ENCODE assay signal across 8 mouse cellular contexts in genomic region chr4:141958614-141959375, GRCm38 (mm10). TPM values are rescaled to one million over a fixed set of nuclear protein-coding genes. Genes with fewer than 3 reads are reported as not detected.
DNase-seq lines count a peak whose midpoint lies in the region; ATAC-seq and TF ChIP-seq lines count a peak whose summit lies in the region.

No protein-coding gene starts in this region.

- no peak for DNase-seq in frontal cortex, postnatal 14 days (ENCODE audit: low spot score in 2 of 2)
- DNase-seq in ZHBTc4 (ENCODE audit: low read depth, low spot score): peak; percentile 43
- no peak for DNase-seq in forebrain, postnatal 0 days
- peak; percentile 32 to 52 for DNase-seq in kidney, postnatal 4 days
- no peak for DNase-seq in midbrain, embryonic 14.5 days
- DNase-seq in thymus, postnatal 4 days: no peak

- no peak overlapping the region for H3K27ac ChIP-seq in forebrain, postnatal 0 days (ENCODE audit: low read depth, low read length)
- no peak overlapping the region for H3K27ac ChIP-seq in midbrain, embryonic 14.5 days (replicated peaks; ENCODE audit: low read depth, low read length)

- no peaks in the 10 kb centered on the region for H3K36me3 ChIP-seq in forebrain, postnatal 0 days (ENCODE audit: insufficient read depth)
- no peaks in the 10 kb centered on the region for H3K36me3 ChIP-seq in midbrain, embryonic 14.5 days (ENCODE audit: control insufficient read depth, insufficient read depth, low read length)

- H3K4me3 ChIP-seq in forebrain, postnatal 0 days (ENCODE audit: low read depth, low read length): no peak overlapping the region
- no peak overlapping the region for H3K4me3 ChIP-seq in midbrain, embryonic 14.5 days (replicated peaks; ENCODE audit: low read depth, low read length)

- ATAC-seq in frontal cortex, adult (ENCODE audit: low TSS enrichment): peak; percentile 29; the same call in 1 of the 2 replicates
- peak; percentile 26 for ATAC-seq in forebrain, postnatal 0 days
- ATAC-seq in midbrain, embryonic 14.5 days (ENCODE audit: low FRiP score, low TSS enrichment): peak; percentile 32; the same call in 1 of the 2 replicates
- no peak for ATAC-seq in cerebellum, adult (ENCODE audit: insufficient number of reproducible peaks, low FRiP score, low TSS enrichment)

- 0 out of 2 replicates have a peak, but pooled peaks cover 4% of the 10 kb centered on the region for H3K4me1 ChIP-seq in forebrain, postnatal 0 days (ENCODE audit: insufficient read depth)
- H3K4me1 ChIP-seq in midbrain, embryonic 14.5 days (ENCODE audit: control insufficient read depth, insufficient read depth, low read length): no peaks in the 10 kb centered on the region

- H3K4me2 ChIP-seq in forebrain, postnatal 0 days (ENCODE audit: low read depth): no peak overlapping the region
- H3K4me2 ChIP-seq in midbrain, embryonic 14.5 days (ENCODE audit: low read length): no peak overlapping the region

- H3K27me3 ChIP-seq in forebrain, postnatal 0 days (ENCODE audit: insufficient read depth, low read length): no peaks in the 10 kb centered on the region
- no peaks in the 10 kb centered on the region for H3K27me3 ChIP-seq in midbrain, embryonic 14.5 days (ENCODE audit: control insufficient read depth, insufficient read depth, low read length)

- H3K9me3 ChIP-seq in forebrain, postnatal 0 days (ENCODE audit: low read length): no peaks in the 10 kb centered on the region
- H3K9me3 ChIP-seq in midbrain, embryonic 14.5 days (ENCODE audit: control insufficient read depth, low read length): peaks cover 6% of the 10 kb centered on the region; the same call in 1 of the 2 replicates

- TF ChIP-seq CTCF in forebrain, postnatal 0 days (IDR thresholded peaks at IDR 0.05; ENCODE audit: low read depth): no peak

- no peak overlapping the region for H3K9ac ChIP-seq in forebrain, postnatal 0 days
- H3K9ac ChIP-seq in midbrain, embryonic 14.5 days (replicated peaks; ENCODE audit: low read length): no peak overlapping the region

- WGBS in forebrain, postnatal 0 days: 58% methylated on average over 7 of the region's 7 CpGs
- WGBS in midbrain, embryonic 14.5 days: 59% methylated on average over 7 of the region's 7 CpGs

RNA-seq across cellular contexts. Expression of gene Fhad1, which starts 56.1 kb away (rescaled TPM):
- total RNA-seq in forebrain, postnatal 0 days (2014; rRNA removed): 2.0 and 3.9 TPM in 2 replicates
- 3.5 and 4.6 TPM in 2 replicates for polyA plus RNA-seq in forebrain, postnatal 0 days (2015; fragmentation: Nextera tagmentation; extraction: Ambion mirVana)
- 2.4 and 3.6 TPM in 2 replicates for polyA plus RNA-seq in midbrain, embryonic 14.5 days (2014; fragmentation: Nextera tagmentation; extraction: Ambion mirVana)

Comparison
In these comparisons a context has a peak if more than half of its experiments do, and no peak if none do; other contexts are left out.
1. DNase-seq: peak in ZHBTc4 (single experiment) and kidney, postnatal 4 days (2 of 2); none in frontal cortex, postnatal 14 days (0 of 2), forebrain, postnatal 0 days (single experiment), midbrain, embryonic 14.5 days (single experiment) and thymus, postnatal 4 days (single experiment).